Mouse (Mus musculus) megakaryocyte-erythroid progenitor cell, adult 5 weeks (primary cell): ENCODE results near the gene Fbxl12. TPM values are rescaled to one million over a fixed set of nuclear protein-coding genes. Genes with fewer than 3 reads are reported as not detected.

Experiments used
- polyA plus RNA-seq: library from polyadenylated mRNA; stranded (reverse); fragments of >175 nt; gene quantifications from 2 replicates; pipeline ENCODE4 v1.2.3, GENCODE M21; 2012

Gene Fbxl12
- polyA plus RNA-seq: 25.0 and 30.8 TPM in 2 replicates

GRCm38 (mm10) chr9:20644360-20645081 is at the start of gene Fbxl12:
Gene Fbxl12, minus strand, starts transcription at chr9:20644767.

GRCm38 (mm10) chr9:20651602-20652259 is 7.2 kb upstream of the Fbxl12 start, which contains the start of gene Pin1:
Gene Pin1, plus strand, starts transcription at chr9:20652095.

DNA sequence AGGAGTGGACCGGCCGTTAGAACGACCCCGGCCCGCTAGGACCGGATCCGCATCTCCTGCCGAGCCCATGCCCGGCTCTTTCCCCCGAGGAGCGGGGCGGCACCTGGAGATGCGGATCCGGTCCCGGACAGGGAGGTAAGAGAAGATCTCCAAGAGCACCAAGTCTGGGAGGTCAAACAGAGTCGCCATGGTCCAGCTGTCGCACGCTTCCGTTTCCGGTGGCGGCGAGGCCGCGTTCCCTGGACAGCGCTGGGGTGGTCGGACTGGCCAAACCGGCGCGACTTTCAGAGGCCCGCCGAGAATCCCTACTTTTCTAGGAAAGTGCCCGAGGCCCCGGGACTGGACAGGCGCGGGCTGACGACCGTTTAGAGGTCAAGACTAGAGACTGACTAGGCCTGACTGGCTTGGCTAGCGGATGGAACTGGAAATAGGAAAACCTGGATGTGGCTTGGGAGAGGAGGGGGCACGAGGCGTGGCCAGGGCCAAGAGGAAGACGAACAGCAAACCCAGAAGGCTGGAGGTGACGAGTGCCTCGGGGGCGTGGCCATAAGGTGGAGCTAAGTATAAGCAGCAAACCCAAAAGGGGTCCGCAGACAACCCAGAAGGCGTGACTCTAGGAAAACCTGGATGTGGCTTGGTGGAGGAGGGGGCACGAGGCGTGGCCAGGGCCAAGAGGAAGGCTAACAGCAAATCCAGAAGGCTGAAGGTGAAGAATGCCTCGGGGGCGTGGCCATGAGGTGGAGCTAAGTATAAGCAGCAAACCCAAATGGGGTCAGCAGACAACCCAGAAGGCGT is 2.3 kb downstream of the Fbxl12 start, which contains the start of gene Ubl5:
Gene Ubl5, plus strand, starts transcription at position 778 of the 795 bp plus-strand sequence.

GRCm38 (mm10) chr9:20581175-20581634 is 63.4 kb downstream of the Fbxl12 start, which contains the start of gene Zfp846:
Gene Zfp846, plus strand, starts transcription at chr9:20581291.

Other genes starting within 250 kb of the Fbxl12 start
- 0.33 and 0.42 TPM in 2 replicates for gene Zfp26, start 184.6 kb downstream of the Fbxl12 start, polyA plus RNA-seq
- gene Zfp426, start 152.0 kb downstream of the Fbxl12 start, polyA plus RNA-seq: 3.0 and 3.4 TPM in 2 replicates
- gene Zfp266, start 123.3 kb downstream of the Fbxl12 start, polyA plus RNA-seq: 0.46 and 1.1 TPM in 2 replicates
- gene Zfp846, start 63.5 kb downstream of the Fbxl12 start, polyA plus RNA-seq: 4.1 and 4.6 TPM in 2 replicates
- gene Ubl5, start 1.9 kb downstream of the Fbxl12 start, polyA plus RNA-seq: 16.2 and 18.3 TPM in 2 replicates
- gene Pin1, start 7.3 kb upstream of the Fbxl12 start, polyA plus RNA-seq: 23.0 and 26.3 TPM in 2 replicates
- 0.13 TPM in 2 replicates for gene Olfm2, start 101.6 kb upstream of the Fbxl12 start, polyA plus RNA-seq
- gene Col5a3, start 170.3 kb upstream of the Fbxl12 start, polyA plus RNA-seq: 0.70 and 2.1 TPM in 2 replicates
- not detected in 2 replicates for gene Rdh8, start 173.7 kb upstream of the Fbxl12 start, polyA plus RNA-seq
- 124 and 174 TPM in 2 replicates for gene A230050P20Rik, start 223.9 kb upstream of the Fbxl12 start, polyA plus RNA-seq
- 2.7 and 4.1 TPM in 2 replicates for gene Angptl6, start 235.0 kb upstream of the Fbxl12 start, polyA plus RNA-seq
- gene Ppan, start 243.4 kb upstream of the Fbxl12 start, polyA plus RNA-seq: 281 and 400 TPM in 2 replicates